Mouse (Mus musculus): ENCODE results near the gene Olfr1500. TPM values are rescaled to one million over a fixed set of nuclear protein-coding genes. Genes with fewer than 3 reads are reported as not detected.
"Not testable (repeated sequence)": the region's sequence is repeated elsewhere in the genome, so short reads cannot be mapped to it uniquely, and the experiment has no call there.

The Olfr1500 gene
- not detected in 2 replicates for polyA plus RNA-seq (2012; rRNA removed)

DNA sequence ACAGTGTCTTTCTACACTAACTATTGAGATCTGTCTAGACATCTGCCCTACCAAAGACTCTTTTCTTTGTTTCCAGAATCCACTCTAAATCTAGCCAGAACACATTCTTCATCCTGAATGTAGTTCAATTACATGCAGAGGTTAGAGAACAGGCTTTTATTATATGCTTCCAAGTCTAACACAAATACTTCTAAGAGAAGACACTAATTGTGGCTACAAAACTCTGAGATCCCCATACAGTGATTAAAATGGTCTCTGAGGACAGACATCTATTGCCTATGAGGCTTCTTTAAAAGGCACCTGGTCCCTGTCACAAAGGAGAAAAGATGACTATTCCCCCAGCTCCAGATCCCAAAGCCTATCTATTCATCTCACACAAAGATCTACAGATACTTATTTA is at the start of gene Olfr1500:
TSS of gene Olfr1500 (minus strand) at position 101 of the 400 bp plus-strand sequence.
- TF ChIP-seq POLR2A (IDR thresholded peaks at IDR 0.05; ENCODE audit: borderline replicate concordance, extremely low read depth, insufficient read depth, insufficient read length, poor library complexity, severe bottlenecking) (no peak), CTCF (IDR thresholded peaks at IDR 0.05; ENCODE audit: borderline replicate concordance, extremely low read depth, insufficient read depth, insufficient read length) (no peak)
- no peak for DNase-seq (ENCODE audit: low read depth)

DNA sequence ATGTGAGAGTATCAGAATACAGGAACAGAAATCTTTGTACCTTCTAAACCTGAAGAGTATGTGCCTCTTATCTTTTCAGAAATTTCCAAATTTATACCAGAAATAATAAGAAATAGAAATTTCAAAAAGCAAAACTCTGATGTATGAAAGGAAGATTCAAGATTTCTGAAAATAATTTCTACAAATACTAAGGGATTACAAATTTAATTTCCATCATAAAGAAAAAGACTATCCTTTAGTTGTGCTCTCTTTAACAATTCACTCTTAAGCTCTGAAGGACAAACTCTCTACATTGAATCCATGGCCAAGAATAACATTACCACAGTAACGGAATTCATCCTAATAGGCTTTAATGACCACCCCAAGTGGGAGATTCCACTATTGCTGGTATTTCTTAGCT is 31.2 kb upstream of the Olfr1500 start, which contains the start of gene Olfr1502:
TSS of gene Olfr1502 (plus strand) at position 301 of the 400 bp plus-strand sequence.
- DNase-seq (ENCODE audit: low read depth), result no peak

DNA sequence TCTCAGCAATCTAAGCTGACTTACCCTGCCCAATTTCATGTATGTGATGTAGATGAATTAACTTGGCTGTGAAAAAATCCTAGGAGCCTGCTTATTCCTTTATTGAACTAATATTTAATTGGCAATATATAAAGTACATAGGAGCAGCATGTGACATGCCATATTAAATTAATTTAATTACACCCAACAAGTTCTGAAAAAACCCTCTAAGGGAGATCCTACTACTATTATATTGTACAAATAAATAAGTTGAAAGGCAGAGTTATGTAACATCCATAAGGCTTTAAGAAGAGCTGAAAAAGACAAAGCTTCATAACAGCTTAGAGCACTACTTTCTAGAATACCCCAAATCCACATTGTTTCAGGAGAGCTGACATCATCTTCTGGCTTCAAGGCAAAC is 20.3 kb upstream of the Olfr1500 start, which contains the start of gene Olfr1501:
TSS of gene Olfr1501 (minus strand) at position 101 of the 400 bp plus-strand sequence.
- DNase-seq (ENCODE audit: low read depth), result not testable (repeated sequence)

More for the DNA sequence above, 31.2 kb upstream of the Olfr1500 start, which contains the start of gene Olfr1502:
- no peak for TF ChIP-seq CTCF (IDR thresholded peaks at IDR 0.05; ENCODE audit: borderline replicate concordance, extremely low read depth, insufficient read depth, insufficient read length)
- no peak for TF ChIP-seq POLR2A (IDR thresholded peaks at IDR 0.05; ENCODE audit: borderline replicate concordance, extremely low read depth, insufficient read depth, insufficient read length, poor library complexity, severe bottlenecking)

DNA sequence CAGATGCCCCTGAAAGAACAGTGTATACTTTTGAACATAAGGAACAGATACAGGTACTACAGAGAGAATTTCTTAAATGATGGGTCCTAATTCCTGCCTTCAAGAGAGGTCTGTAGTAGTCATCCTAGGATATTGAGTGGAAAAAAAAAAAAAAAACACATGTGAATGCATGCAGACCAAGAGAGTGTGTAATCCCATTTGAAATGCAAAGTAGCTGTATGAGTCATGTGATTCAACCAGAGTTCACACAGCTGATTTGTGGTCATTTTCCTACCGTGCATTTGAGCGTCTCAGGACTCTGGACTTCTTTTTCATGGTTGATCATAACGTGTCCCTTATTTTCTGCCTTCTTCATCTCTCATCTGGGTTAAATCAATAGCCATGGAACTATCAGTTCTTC is 1.8 kb downstream of the Olfr1500 start:
- TF ChIP-seq POLR2A (IDR thresholded peaks at IDR 0.05; ENCODE audit: borderline replicate concordance, extremely low read depth, insufficient read depth, insufficient read length, poor library complexity, severe bottlenecking), result no peak
- no peak for TF ChIP-seq CTCF (IDR thresholded peaks at IDR 0.05; ENCODE audit: borderline replicate concordance, extremely low read depth, insufficient read depth, insufficient read length)

DNA sequence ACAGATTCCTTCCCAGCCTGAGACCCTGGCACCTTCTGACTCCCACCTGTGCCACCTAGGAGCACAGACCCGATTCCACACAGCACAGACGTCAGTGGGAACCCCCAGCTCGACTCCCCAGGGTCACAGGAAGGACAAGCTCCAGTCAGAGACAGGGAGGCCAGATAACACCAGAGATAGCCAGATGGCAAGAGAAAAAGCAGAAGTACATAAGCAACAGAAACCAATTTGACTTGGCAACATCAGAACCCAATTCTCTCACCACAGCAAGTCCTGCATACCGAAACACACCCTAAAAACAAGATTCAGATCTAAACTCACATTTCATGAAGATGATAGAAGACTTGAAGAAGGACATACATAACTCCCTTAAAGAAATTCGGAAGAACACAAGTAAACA is 9.4 kb downstream of the Olfr1500 start:
- no peak for DNase-seq (ENCODE audit: low read depth)
- TF ChIP-seq CTCF (IDR thresholded peaks at IDR 0.05; ENCODE audit: borderline replicate concordance, extremely low read depth, insufficient read depth, insufficient read length) (no peak), POLR2A (IDR thresholded peaks at IDR 0.05; ENCODE audit: borderline replicate concordance, extremely low read depth, insufficient read depth, insufficient read length, poor library complexity, severe bottlenecking) (no peak)

More for the DNA sequence above, 1.8 kb downstream of the Olfr1500 start:
- DNase-seq (ENCODE audit: low read depth), result peak; percentile 0

DNA sequence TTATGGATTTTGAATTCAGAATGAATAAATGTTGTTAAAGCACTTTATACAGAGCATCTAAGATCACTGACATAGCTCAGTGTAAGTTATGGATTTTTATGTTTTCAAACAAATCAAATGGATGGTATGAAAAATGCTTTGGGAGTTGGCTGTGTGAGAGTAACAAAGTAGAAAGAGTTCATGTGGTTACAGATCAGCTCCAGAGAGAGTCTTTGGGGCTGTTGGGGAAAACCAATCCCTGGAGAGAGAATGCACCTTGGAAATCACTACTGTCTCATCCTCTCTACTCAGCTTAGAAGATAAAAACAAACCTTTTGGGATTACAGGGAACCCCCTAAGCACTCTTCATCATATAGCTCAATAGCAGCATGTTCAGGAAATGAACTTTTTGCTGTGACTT is 10.9 kb downstream of the Olfr1500 start, which contains the start of gene Olfr1499:
TSS of gene Olfr1499 (minus strand) at position 101 of the 400 bp plus-strand sequence.
- no peak for TF ChIP-seq CTCF (IDR thresholded peaks at IDR 0.05; ENCODE audit: borderline replicate concordance, extremely low read depth, insufficient read depth, insufficient read length)
- no peak for TF ChIP-seq POLR2A (IDR thresholded peaks at IDR 0.05; ENCODE audit: borderline replicate concordance, extremely low read depth, insufficient read depth, insufficient read length, poor library complexity, severe bottlenecking)
- DNase-seq (ENCODE audit: low read depth), result no peak

DNA sequence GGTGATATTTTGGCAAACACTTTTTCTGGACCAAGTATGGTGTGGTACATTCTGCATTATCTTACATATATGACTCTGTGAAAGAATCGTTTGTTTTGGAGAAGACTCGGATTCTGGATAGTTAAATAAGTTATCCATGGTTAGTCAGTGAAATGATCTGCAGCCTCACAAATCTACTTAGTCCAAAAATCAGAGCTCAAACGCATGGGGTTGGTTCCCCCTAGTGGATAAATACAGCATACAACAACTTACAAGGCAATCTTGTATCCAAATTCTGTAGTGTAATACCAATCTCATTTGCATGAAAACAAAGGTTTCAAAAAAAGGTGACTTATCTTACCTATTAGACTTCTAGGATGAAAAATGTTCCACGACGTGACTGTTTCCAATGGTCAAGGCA is 11.5 kb downstream of the Olfr1500 start:
- TF ChIP-seq CTCF (IDR thresholded peaks at IDR 0.05; ENCODE audit: borderline replicate concordance, extremely low read depth, insufficient read depth, insufficient read length) (0 out of 2 replicates have a peak, but pooled peaks have one; percentile 29), POLR2A (IDR thresholded peaks at IDR 0.05; ENCODE audit: borderline replicate concordance, extremely low read depth, insufficient read depth, insufficient read length, poor library complexity, severe bottlenecking) (no peak)
- peak; percentile 63 for DNase-seq (ENCODE audit: low read depth)

DNA sequence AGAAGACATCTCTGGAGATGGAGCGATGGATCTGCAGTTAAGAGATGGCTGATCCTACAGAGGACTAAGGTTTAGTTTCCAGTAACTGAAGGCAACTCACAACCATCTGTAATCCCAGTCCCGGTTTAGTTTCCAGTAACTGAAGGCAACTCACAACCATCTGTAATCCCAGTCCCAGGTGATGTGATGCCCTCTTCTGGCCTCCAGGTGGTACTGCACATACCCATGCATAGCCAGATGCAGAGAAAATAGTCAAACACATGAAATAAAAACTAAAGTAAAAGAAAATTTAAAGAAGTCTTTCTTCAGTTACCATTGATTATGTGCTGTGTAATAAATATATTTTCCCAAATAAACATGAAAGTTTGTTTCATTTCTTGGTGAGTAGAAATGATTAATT is 17.5 kb downstream of the Olfr1500 start:
- DNase-seq (ENCODE audit: low read depth), result no peak
- TF ChIP-seq CTCF (IDR thresholded peaks at IDR 0.05; ENCODE audit: borderline replicate concordance, extremely low read depth, insufficient read depth, insufficient read length) (peak; percentile 8; the same call in 1 of the 2 replicates), POLR2A (IDR thresholded peaks at IDR 0.05; ENCODE audit: borderline replicate concordance, extremely low read depth, insufficient read depth, insufficient read length, poor library complexity, severe bottlenecking) (no peak)

DNA sequence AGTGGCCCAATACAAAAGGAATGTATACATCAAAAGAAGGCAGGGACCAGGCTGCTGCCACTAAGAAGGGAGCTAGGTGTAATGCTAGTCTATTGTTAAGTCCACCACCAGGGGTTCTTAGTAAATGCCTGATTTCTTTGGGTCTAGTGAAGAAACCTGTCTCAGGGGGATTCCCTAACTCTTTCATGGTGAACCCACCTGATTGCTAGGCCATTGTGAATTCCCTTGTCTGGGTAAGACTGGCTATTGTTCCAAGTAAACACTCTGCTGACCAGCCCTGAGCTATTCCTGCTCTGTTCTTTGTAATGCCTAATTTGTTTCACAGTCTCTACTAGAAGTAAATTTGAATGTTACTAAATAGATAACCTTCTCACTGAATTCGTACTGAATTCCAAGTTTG is 24.8 kb downstream of the Olfr1500 start:
- not testable (repeated sequence) for DNase-seq (ENCODE audit: low read depth)

DNA sequence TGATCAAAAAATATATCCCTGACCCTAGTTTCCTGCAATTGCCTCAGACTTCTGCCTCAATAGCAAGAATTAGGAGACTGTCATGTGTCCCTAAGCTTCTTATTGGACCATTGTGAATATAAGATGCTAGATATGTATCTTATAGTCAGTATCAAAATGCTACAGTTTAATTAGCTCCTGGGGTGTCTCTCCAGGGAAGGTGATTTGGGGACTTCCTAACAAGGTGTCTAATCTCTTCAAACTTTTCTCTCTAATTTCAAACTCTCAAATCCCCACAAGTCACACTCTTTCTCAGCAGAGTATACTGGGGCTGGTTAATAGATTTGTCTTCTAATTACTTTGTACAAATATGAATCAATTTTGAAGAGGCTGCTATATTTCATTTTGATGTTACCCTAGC is 32.2 kb downstream of the Olfr1500 start, which contains the start of gene Olfr1497:
TSS of gene Olfr1497 (minus strand) at position 101 of the 400 bp plus-strand sequence.
- no peak for DNase-seq (ENCODE audit: low read depth)
- no peak for TF ChIP-seq CTCF (IDR thresholded peaks at IDR 0.05; ENCODE audit: borderline replicate concordance, extremely low read depth, insufficient read depth, insufficient read length)
- no peak for TF ChIP-seq POLR2A (IDR thresholded peaks at IDR 0.05; ENCODE audit: borderline replicate concordance, extremely low read depth, insufficient read depth, insufficient read length, poor library complexity, severe bottlenecking)

DNA sequence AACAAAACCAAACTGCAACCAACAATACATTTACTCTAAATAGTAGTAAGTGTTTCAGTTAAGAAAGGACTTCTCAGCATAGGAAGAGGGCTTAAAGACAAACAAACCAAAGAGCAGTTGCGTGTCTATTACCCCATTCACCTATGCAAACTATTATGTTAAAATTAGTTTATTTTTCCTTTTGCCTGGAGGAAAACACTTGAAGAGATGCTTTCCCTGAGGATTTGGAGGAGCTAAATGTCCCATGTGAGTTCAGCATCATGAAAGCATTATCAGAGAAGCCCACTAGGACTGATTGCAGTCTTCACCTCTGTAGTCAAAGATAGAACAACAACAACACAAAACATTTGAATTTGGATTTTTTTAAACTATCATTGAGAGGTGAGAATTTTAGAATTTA is 52.7 kb downstream of the Olfr1500 start, which contains the start of gene Olfr1496:
TSS of gene Olfr1496 (plus strand) at position 301 of the 400 bp plus-strand sequence.
- TF ChIP-seq CTCF (IDR thresholded peaks at IDR 0.05; ENCODE audit: borderline replicate concordance, extremely low read depth, insufficient read depth, insufficient read length) (no peak), POLR2A (IDR thresholded peaks at IDR 0.05; ENCODE audit: borderline replicate concordance, extremely low read depth, insufficient read depth, insufficient read length, poor library complexity, severe bottlenecking) (no peak)
- no peak for DNase-seq (ENCODE audit: low read depth)

Other genes with a start within 250 kb of the Olfr1500 start
- not detected in 2 replicates for gene Olfr1484, start 247.0 kb downstream of the Olfr1500 start, polyA plus RNA-seq (2012; rRNA removed)
- gene Olfr1487, start 213.1 kb downstream of the Olfr1500 start, polyA plus RNA-seq (2012; rRNA removed), result not detected in 2 replicates
- gene Olfr1489, start 198.9 kb downstream of the Olfr1500 start, polyA plus RNA-seq (2012; rRNA removed), result not detected in 2 replicates
- gene Olfr1490, start 179.4 kb downstream of the Olfr1500 start, polyA plus RNA-seq (2012; rRNA removed), result not detected in 2 replicates
- not detected in 2 replicates for gene Olfr1491, start 133.2 kb downstream of the Olfr1500 start, polyA plus RNA-seq (2012; rRNA removed)
- gene Olfr1493-ps1, start 107.2 kb downstream of the Olfr1500 start, polyA plus RNA-seq (2012; rRNA removed), result not detected in 2 replicates
- not detected in 2 replicates for gene Olfr1494, start 90.8 kb downstream of the Olfr1500 start, polyA plus RNA-seq (2012; rRNA removed)
- gene Olfr1495, start 65.9 kb downstream of the Olfr1500 start, polyA plus RNA-seq (2012; rRNA removed), result not detected in 2 replicates
- not detected in 2 replicates for gene Olfr1496, start 52.6 kb downstream of the Olfr1500 start, polyA plus RNA-seq (2012; rRNA removed)
- not detected in 2 replicates for gene Olfr1497, start 32.3 kb downstream of the Olfr1500 start, polyA plus RNA-seq (2012; rRNA removed)
- not detected in 2 replicates for gene Olfr1499, start 11.0 kb downstream of the Olfr1500 start, polyA plus RNA-seq (2012; rRNA removed)
- not detected in 2 replicates for gene Olfr1501, start 20.2 kb upstream of the Olfr1500 start, polyA plus RNA-seq (2012; rRNA removed)
- not detected in 2 replicates for gene Olfr1502, start 31.3 kb upstream of the Olfr1500 start, polyA plus RNA-seq (2012; rRNA removed)
- not detected in 2 replicates for gene Olfr1504, start 67.4 kb upstream of the Olfr1500 start, polyA plus RNA-seq (2012; rRNA removed)
- gene Olfr1505, start 83.0 kb upstream of the Olfr1500 start, polyA plus RNA-seq (2012; rRNA removed), result not detected in 2 replicates

All from brain, embryonic 14.5 days (tissue).